Mouse (Mus musculus) lung, embryonic 16.5 days (tissue): Measurements from ENCODE around the gene Lysmd2. TPM values are rescaled to one million over a fixed set of nuclear protein-coding genes. Genes with fewer than 3 reads are reported as not detected.
"Not testable (repeated sequence)": the region's sequence is repeated elsewhere in the genome, so short reads cannot be mapped to it uniquely, and the experiment has no call there.

Experiments
- ATAC-seq: fragments of 200-750 bp; cut with Nextera tagmentation; 2 replicates; pipeline ENCODE4 v1.8.0; 2017; ENCODE audit warnings: low read depth, mild to moderate bottlenecking, moderate library complexity
- H3K27ac ChIP-seq: fragments of 300-500 bp; sonication (generic); 2 replicates; pipeline ENCODE4 v1.5.1; 2014; ENCODE audit warnings: mild to moderate bottlenecking, control low read depth, low read length
- H3K27me3 ChIP-seq: fragments of 300-500 bp; sonication (generic); 2 replicates; pipeline ENCODE4 v1.6.1; 2014; ENCODE audit warnings: low read depth, low read length, mixed read lengths; ENCODE audit not compliant: control insufficient read depth, insufficient read depth
- H3K36me3 ChIP-seq: fragments of 300-500 bp; sonication (generic); 2 replicates; pipeline ENCODE4 v1.6.1; 2014; ENCODE audit warnings: low read length; ENCODE audit not compliant: control insufficient read depth, insufficient read depth
- H3K4me1 ChIP-seq: fragments of 300-500 bp; sonication (generic); replicated peaks from 2 replicates; pipeline ENCODE4 v1.6.1; 2014; ENCODE audit warnings: low read length, mixed read lengths; ENCODE audit not compliant: control insufficient read depth, insufficient read depth
- H3K4me2 ChIP-seq: fragments of 300-500 bp; sonication (generic); 2 replicates; pipeline ENCODE4 v1.6.1; 2014; ENCODE audit warnings: low read depth, low read length, control low read depth
- H3K4me3 ChIP-seq: fragments of 300-500 bp; sonication (generic); 2 replicates; pipeline ENCODE4 v1.5.1; 2014; ENCODE audit warnings: mild to moderate bottlenecking, low read length, control low read depth
- H3K9ac ChIP-seq: fragments of 300-500 bp; sonication (generic); 2 replicates; pipeline ENCODE4 v1.6.1; 2014; ENCODE audit warnings: low read length, control low read depth
- H3K9me3 ChIP-seq: fragments of 300-500 bp; sonication (generic); 2 replicates; pipeline ENCODE4 v1.6.1; 2016; ENCODE audit warnings: low read length; ENCODE audit not compliant: control insufficient read depth
- WGBS: fragments of 180-500 bp; shearing (Covaris S2); extraction: QIAGEN DNeasy Blood & Tissue Kit; methylation state at CpG from one replicate; pipeline ENCODE4 v1.1.7; 2014; 5-methylcytosine and 5-hydroxymethylcytosine counted together
- polyA plus RNA-seq: library from polyadenylated mRNA; unstranded; fragments of >200 nt; fragmentation: Nextera tagmentation; extraction: Ambion mirVana; gene quantifications from 2 replicates; pipeline ENCODE4 v1.2.1, GENCODE M21; 2015

Lysmd2 gene
- polyA plus RNA-seq, 1 experiment from 2014 or later = 24.8 TPM

DNA sequence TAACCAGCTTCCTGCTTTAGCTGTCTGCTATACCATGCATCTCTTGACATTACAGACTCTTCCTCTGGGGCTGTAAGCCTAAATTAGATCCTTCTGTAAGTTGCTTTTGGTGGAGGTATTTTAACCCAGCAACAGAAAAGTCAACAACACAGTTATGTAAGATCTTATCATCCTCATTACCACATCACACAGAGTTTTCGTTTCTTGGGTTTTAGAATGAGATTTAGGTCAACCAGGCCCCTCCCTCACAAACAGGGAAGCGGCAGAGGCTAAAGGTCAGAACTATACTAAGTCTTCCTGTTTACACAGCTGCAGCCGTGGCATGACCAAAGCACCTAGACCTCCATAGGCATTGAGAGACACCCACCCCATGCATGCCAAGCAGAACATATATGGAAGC is 19.9 kb downstream of the Lysmd2 start:
- no peak overlapping the region for H3K4me3 ChIP-seq
- H3K27me3 ChIP-seq = no peaks in the 10 kb centered on the region
- no peak overlapping the region for H3K27ac ChIP-seq
- H3K36me3 ChIP-seq = no peaks in the 10 kb centered on the region
- WGBS = 28% methylated on average over 3 of the region's 3 CpGs
- H3K4me2 ChIP-seq = no peak overlapping the region
- no peak overlapping the region for H3K9ac ChIP-seq
- no peak for ATAC-seq
- no peaks in the 10 kb centered on the region; the same call in 1 of the 2 replicates for H3K4me1 ChIP-seq
- peaks cover 2% of the 10 kb centered on the region; the same call in 1 of the 2 replicates for H3K9me3 ChIP-seq

DNA sequence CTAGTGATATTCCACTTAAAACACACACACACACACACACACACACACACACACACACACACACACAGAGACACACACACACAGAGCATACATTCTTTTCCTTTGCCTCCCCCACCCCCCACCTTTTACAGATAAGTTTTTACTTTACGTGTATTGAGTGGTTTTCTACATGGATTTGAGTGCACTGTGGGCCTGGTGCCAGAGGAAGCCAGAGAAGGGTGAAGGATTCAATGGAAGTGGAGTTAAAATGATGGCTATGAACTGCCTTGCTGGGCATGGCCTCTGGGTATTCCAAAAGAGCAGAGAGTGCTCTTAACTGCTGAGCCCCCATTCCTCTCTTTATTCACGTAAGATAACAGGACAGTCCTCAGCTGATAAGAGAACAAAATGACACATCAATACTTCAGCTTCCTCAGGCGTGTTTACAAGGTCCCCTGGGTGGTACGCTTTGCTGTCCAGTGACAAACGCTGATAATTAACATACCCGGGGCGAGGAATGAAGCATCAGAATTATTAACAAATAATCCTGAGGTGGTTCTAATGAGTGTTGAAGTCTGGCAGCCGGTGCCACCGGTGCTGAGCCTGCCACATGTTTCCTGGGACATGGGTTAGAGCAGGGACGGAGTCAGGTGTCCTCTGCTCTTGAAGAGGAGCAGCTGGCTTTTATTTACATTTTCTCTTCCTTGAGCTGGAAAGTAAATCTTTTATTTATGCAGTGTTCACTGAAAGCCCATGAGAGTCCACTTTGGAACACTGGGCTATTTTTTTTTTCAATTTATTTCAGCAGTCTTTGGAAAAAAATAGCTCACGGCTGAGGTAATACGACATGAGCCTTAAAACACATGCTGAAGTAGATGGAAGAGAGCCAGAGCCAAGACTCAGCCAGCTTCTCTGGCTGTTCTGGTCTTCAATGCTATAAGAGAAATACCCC is 28.7 kb downstream of the Lysmd2 start:
- no peak overlapping the region for H3K4me3 ChIP-seq
- H3K4me2 ChIP-seq = 0 out of 2 replicates have a peak overlapping the region, but pooled peaks have one; percentile 4
- H3K9ac ChIP-seq = no peak overlapping the region
- H3K27me3 ChIP-seq = no peaks in the 10 kb centered on the region
- peak; percentile 67 for ATAC-seq
- WGBS = 8% methylated on average over 12 of the region's 12 CpGs
- no peaks in the 10 kb centered on the region for H3K9me3 ChIP-seq
- H3K27ac ChIP-seq = no peak overlapping the region
- peaks cover 12% of the 10 kb centered on the region for H3K4me1 ChIP-seq
- H3K36me3 ChIP-seq = no peaks in the 10 kb centered on the region

DNA sequence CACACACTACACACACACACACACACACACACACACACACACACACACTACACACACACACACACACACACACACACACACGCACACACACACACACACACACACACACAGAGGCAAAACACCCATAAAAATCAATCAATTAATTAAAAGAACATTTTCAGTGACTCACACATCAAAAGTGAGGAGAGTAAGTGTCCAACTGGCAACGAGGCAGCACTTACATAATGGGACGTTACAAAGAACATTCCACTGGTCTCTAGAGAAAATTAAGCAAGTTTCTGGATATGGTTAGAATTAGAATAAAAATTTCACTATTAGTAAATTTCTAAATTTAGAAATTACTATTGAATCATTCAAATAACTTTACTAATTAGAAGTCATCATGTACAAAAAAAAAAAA is 30.9 kb downstream of the Lysmd2 start:
- not testable (repeated sequence) for H3K36me3 ChIP-seq, H3K27me3 ChIP-seq, ATAC-seq, H3K4me3 ChIP-seq, H3K4me2 ChIP-seq, H3K27ac ChIP-seq, H3K9me3 ChIP-seq, H3K9ac ChIP-seq
- peaks cover 12% of the 10 kb centered on the region for H3K4me1 ChIP-seq
- WGBS = 74% methylated on average over 3 of the region's 3 CpGs

DNA sequence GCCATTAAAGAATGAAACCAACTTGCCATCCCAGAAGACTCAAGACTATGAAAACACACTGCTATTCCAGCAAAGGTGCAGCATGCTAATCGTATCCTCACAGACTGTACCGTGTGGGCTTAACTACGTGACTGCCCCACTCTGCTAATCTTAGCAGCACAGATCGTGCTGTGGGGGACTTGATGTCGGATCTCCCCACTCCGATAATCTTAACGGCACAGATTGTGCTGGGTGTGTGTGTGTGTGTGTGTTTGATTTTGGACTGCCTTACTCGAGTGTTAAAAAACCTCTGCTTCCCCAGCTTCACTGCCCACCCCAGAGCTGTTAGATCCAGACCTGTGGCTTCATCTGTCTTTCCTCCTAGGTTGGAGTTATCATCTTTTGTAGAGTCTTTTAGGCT is 35.4 kb downstream of the Lysmd2 start:
- ATAC-seq = no peak
- H3K9ac ChIP-seq = no peak overlapping the region
- H3K27me3 ChIP-seq = no peaks in the 10 kb centered on the region
- 75% methylated on average over 8 of the region's 8 CpGs for WGBS
- no peaks in the 10 kb centered on the region for H3K4me1 ChIP-seq
- H3K27ac ChIP-seq = no peak overlapping the region
- H3K4me2 ChIP-seq = no peak overlapping the region
- no peaks in the 10 kb centered on the region for H3K36me3 ChIP-seq
- H3K9me3 ChIP-seq = no peaks in the 10 kb centered on the region
- H3K4me3 ChIP-seq = no peak overlapping the region

DNA sequence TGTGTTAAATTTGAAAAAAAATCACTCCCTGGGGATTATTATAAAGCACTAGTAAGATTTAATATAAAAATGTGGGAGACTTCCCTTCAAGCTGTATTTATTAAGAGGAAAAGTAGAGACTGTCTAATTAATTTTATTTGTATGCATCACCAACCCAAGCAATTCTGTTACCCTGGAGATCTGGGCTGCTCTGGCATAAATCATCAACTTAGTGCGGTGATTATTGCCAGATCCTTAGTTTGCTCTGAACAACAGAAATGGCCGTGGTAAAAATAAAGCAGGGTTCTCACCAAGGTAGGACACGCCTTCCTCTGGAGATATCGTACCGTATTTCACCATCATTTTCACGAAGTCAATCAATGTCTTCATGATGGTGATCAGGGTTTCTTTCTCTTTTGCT is 39.8 kb downstream of the Lysmd2 start:
- Histone ChIP-seq H3K9me3 (no peaks in the 10 kb centered on the region), H3K27me3 (no peaks in the 10 kb centered on the region), H3K4me3 (no peak overlapping the region), H3K27ac (no peak overlapping the region), H3K36me3 (no peaks in the 10 kb centered on the region), H3K4me1 (no peaks in the 10 kb centered on the region), H3K4me2 (no peak overlapping the region), H3K9ac (no peak overlapping the region)
- 83% methylated on average over 6 of the region's 6 CpGs for WGBS
- ATAC-seq = no peak

DNA sequence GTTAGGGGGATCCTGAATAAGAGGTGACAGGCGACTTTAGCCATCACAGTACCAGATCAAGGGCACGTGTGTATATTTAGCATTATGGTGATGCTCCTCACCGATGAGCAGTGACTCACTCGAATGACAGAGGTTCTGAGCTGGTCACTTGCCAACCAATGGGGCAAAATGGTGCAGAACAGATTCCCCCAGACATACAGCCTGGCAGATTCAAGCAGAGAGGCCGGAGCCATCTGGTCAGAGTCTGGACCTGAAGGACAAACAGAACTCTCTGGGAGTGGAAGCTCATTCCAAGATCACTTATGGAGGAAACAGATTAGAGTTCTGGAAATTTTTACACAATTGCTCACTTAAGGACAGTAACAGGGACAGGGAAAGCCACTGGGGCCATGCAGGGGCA is 41.1 kb downstream of the Lysmd2 start:
- H3K27ac ChIP-seq = no peak overlapping the region

DNA sequence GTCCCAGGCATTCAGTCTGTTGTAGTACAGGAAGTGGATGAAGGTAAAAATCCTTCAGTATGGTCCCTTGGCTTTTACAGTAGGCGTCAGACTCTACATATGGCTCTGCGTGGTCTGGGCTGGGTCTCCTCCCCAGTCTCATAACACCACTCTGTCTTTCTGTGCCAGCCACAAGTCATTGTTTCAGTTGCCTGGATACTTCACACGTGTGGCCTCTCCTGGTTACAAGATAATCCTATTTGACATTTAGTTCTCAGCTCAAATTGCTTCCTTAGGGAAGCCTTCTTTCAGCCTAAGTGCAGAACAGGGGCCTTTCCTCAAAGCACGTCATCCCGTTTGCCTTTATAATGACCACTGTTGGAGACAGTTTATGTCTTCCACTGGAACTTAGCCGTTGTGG is 47.2 kb downstream of the Lysmd2 start:
- H3K9me3 ChIP-seq = no peaks in the 10 kb centered on the region
- WGBS = 72% methylated on average over 6 of the region's 6 CpGs

More for the DNA sequence above, 41.1 kb downstream of the Lysmd2 start:
- Histone ChIP-seq H3K4me1 (no peaks in the 10 kb centered on the region), H3K4me2 (no peak overlapping the region), H3K9ac (no peak overlapping the region), H3K27me3 (no peaks in the 10 kb centered on the region), H3K36me3 (no peaks in the 10 kb centered on the region), H3K9me3 (no peaks in the 10 kb centered on the region), H3K4me3 (no peak overlapping the region)
- ATAC-seq = no peak
- 43% methylated on average over 5 of the region's 5 CpGs for WGBS

DNA sequence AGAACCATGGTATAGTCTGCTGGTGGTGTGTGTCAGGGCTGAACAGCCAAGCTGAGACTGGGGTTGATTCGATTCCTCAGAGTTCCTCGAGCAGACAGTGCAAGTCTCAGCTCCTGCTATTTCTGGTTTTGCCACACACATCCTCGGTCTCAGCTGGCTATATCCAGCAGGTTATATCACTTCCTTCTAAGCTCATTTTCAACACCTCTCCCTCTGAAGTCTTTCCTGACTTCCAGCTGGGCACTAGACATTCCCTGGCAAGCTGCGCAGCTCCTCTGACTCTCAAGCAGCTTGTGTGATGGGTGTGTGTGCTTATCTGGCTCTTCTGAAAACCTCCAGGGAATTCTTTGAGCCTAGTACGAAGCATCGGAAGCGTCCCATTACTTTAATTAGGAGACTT is 50.7 kb downstream of the Lysmd2 start:
- ATAC-seq = no peak
- Histone ChIP-seq H3K9ac (no peak overlapping the region), H3K4me3 (no peak overlapping the region), H3K27ac (no peak overlapping the region), H3K36me3 (no peaks in the 10 kb centered on the region), H3K9me3 (no peaks in the 10 kb centered on the region), H3K4me1 (no peaks in the 10 kb centered on the region), H3K4me2 (no peak overlapping the region), H3K27me3 (no peaks in the 10 kb centered on the region)
- 54% methylated on average over 7 of the region's 7 CpGs for WGBS

More for the DNA sequence above, 47.2 kb downstream of the Lysmd2 start:
- H3K9ac ChIP-seq = no peak overlapping the region
- H3K4me1 ChIP-seq = no peaks in the 10 kb centered on the region
- H3K36me3 ChIP-seq = no peaks in the 10 kb centered on the region
- no peak overlapping the region for H3K27ac ChIP-seq
- ATAC-seq = no peak
- no peak overlapping the region for H3K4me2 ChIP-seq
- H3K27me3 ChIP-seq = no peaks in the 10 kb centered on the region
- no peak overlapping the region for H3K4me3 ChIP-seq

DNA sequence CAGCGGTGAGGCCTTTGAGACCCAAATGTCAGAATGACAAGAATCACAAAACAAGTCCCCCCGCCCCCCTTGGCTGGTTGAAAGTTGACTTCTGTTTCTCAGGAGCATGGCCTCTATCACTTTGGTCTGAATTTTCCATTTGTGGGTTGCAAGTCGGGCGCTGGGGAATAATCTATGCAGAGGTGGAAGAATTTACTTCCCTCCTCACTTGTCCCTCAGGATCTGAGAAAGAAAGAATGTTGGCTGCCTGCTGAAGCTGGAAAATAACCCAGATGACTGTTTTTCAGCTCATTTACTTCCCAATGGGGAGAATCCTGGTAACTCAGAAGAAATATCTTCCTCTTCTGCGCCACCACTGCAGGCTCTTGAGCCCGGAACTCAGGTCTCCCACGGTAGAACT is 52.8 kb downstream of the Lysmd2 start:
- H3K27ac ChIP-seq = no peak overlapping the region
- 77% methylated on average over 7 of the region's 7 CpGs for WGBS
- H3K9me3 ChIP-seq = no peaks in the 10 kb centered on the region
- no peak overlapping the region for H3K4me3 ChIP-seq
- no peak overlapping the region for H3K4me2 ChIP-seq
- no peaks in the 10 kb centered on the region for H3K27me3 ChIP-seq
- no peaks in the 10 kb centered on the region for H3K36me3 ChIP-seq
- no peak for ATAC-seq
- no peaks in the 10 kb centered on the region for H3K4me1 ChIP-seq
- H3K9ac ChIP-seq = no peak overlapping the region
